Mouse (Mus musculus) cortical plate, adult 2 months (tissue): ENCODE results near the gene Pacsin2.

ENCODE experiments used
- CTCF ChIP-seq: fragments of 200-500 bp; IDR thresholded peaks from 2 replicates; pipeline ENCODE4 v1.5.1; 2011; ENCODE audit warnings: mild to moderate bottlenecking, control low read depth, low read length; ENCODE audit not compliant: insufficient read depth; ENCODE audit errors: extremely low read depth
- POLR2A ChIP-seq: fragments of 200-500 bp; IDR thresholded peaks from 2 replicates; pipeline ENCODE4 v1.6.1; 2011; ENCODE audit warnings: mild to moderate bottlenecking, low read length, control low read depth; ENCODE audit not compliant: insufficient read depth; ENCODE audit errors: extremely low read depth

DNA sequence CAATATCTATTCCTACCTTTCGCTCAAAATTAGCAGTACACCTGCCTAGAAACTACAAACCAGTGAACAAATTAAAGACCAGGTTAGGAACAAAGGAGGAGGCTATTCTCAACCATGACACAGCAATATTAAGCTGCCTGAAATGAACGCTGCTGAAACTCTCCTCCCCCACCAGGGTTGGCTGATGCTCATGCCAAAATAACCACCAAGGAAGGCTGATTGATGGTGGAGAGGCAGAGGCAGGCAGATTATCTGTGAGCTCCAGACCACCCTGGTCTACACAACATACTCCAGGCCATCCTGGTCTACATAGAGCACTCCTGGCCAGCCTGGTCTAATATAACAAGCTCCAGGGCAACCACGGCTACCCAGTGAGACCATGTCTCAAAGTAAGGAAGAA lies 30.8 kb upstream of the Pacsin2 start:
- no peak for TF ChIP-seq POLR2A
- no peak for TF ChIP-seq CTCF
